Mouse (Mus musculus) gastrocnemius, postnatal 14 days (tissue): ENCODE data around the gene Gm13283. TPM values are rescaled to one million over a fixed set of nuclear protein-coding genes. Genes with fewer than 3 reads are reported as not detected.
"Not testable (repeated sequence)": the region's sequence is repeated elsewhere in the genome, so short reads cannot be mapped to it uniquely, and the experiment has no call there.

Experiments
- DNase-seq: peaks from one replicate; pipeline ENCODE4 v3.0.0; 2021; ENCODE audit warnings: mixed read lengths
- intact Hi-C: fragments of 180-260 bp; cut with DNase I; formaldehyde crosslinking; loops from one replicate; pipeline ENCODE4 v1.15.1; 2025; ENCODE audit warnings: low total_unique reads
- long read RNA-seq, 2 experiments: library from polyadenylated mRNA; stranded (forward); transcript quantifications; one replicate each; pipeline ENCODE4 v2.0.0; 2021
- total RNA-seq, 2 experiments: library from RNA; stranded (reverse); gene quantifications; 2 replicates each; pipeline ENCODE4 v1.2.3; 2021

The Gm13283 gene
- total RNA-seq: not detected
- long read RNA-seq, experiment 1: 0 reads
- long read RNA-seq, experiment 2: 0 reads

DNA sequence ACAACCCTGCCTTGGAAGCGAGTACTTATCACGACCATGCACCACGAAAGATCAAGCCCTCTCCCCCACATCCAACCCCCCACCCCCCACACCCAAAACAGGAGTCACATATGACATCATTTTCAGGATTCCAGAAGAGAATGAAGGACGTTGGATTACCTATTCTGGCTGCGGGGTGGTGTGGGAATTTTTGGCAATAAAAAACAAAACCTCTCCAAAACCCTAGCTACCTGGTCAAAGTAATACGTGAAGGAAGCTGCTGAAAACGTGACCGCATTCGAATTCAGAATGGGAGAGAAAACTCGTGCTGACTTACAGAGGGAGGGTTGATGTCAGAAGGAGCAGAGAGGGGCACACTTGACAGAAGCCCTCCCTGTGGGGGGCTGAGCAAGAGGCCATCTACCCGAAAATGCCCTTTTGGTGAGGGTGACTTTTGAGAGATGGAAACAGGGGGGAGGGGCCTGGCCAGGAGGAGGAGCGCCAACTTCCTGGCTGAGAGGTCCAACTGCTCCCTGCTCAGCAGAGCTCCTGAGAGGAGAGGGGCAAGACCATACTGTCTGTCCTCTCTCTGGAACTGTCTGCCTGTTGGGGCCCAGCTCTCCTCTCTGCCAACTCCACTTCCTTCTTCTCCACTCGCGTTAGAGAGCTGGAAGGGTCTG, at the start of gene Gm13283:
Gm13283 (plus strand) TSS at position 510 of the 659 bp plus-strand sequence.
- DNase-seq, intact Hi-C loops: not testable (repeated sequence)

DNA sequence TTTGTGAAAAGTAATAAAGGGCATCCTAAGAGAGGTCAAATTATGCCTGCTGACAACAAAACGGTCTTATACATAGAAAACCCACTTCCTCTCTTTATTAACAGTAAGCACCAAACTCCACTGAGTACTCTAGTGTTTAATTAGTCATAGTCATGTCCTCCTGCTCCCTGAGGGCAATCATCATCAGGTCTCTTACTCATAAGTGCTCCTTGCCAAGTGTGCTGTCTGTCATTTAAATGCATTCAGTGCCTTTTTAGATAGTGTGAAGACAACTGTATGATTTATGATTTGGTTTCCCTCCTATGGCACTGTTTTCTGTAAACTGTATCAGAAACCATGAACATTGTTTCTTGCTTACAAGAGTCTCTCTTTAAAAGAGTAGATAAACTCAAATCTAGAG, 45.6 kb upstream of the Gm13283 start:
- intact Hi-C loops: no loop called here
- no peak for DNase-seq

DNA sequence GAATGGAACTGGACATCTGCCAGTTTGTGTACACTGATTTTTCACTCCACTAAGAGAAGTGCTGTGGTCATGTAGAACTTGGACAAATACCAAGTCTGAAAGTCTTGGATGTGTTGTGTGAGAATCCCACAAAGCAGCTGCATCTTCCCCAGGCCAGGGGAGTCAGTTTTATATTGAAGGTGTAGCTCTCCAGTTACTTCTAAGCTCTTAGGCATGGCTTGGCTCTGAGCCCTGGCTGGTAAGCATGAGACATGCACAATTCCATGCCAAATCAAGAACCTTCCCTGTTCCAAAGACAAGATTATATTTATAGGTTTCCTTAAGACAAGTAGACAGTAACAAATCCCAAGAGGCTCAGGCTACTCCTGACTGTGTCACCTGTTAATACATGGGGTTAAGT, 44.9 kb upstream of the Gm13283 start:
- intact Hi-C loops: no loop called here

DNA sequence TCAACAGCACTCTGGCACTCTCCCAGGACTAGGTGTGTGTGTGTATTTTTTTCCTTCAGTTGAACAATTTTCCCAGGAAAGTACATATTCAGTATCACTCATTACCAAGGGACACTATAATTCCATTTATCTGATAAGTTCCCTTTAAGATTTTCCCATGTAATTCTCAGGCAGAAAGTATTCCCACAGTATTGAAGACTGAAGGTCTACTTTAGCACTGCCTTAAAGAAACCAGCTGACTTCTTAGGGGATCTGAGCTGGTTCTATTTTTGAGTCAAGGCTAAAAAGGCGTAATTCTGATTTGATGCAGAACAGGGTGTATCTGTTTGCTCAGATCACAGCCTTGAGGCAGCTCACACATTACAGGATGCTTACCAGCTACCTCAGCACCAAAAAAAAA, 41.2 kb upstream of the Gm13283 start:
- DNase-seq: no peak
- intact Hi-C loops: no loop called here

More for the DNA sequence above, 44.9 kb upstream of the Gm13283 start:
- peak; percentile 61 for DNase-seq

DNA sequence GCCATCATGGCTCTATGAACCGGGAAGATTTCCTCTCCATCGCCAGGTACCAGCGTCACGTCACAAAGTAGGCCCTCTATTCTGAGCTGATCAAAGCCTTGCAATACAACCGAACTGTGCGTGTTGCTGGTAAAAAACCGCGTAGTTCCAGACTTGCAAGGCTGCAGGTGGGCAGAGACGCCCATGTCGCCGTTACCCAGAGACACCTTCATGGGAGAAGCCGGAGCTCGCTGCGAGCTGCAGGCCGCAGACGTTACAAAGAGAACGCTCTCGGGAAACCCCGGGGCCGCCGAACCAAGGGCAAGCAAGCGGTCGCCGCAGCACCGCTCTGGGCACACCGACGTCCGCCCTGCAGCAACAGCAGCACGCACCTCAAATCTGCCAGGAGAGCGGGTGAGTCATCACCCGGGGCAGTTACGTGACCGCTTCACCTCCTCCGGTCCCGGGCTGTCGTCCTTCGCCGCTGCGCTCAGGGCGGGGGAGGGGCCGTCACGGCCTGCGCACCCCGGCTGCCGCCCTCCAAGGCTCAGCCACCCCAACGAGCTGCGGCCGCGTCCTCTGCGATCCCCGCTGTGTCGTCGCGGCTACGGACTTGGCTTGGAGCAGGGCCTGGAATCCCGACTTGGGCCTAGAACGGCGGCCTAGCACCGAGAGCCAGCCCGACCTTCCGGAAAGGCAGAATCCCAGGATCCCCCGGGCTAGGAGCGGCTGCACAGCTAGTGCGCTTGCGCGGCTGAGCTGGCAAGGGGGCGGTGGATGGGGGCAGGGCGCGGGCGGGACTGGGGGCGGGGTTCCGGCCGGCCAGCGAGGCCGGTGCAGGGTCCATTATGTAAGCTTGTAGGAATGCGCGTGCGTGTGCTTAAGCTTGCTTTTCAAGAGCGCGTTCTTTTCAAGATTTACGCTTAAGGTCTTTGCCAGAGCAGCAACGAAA, 37.9 kb upstream of the Gm13283 start, which contains the start of the genes Gm26566 and Klhl9:
Gm26566 (plus strand) TSS at position 15 of the 931 bp plus-strand sequence.
Klhl9 (minus strand) TSS at position 675 of the 931 bp plus-strand sequence.
- DNase-seq: peak; percentile 95
- intact Hi-C loops: no loop called here

DNA sequence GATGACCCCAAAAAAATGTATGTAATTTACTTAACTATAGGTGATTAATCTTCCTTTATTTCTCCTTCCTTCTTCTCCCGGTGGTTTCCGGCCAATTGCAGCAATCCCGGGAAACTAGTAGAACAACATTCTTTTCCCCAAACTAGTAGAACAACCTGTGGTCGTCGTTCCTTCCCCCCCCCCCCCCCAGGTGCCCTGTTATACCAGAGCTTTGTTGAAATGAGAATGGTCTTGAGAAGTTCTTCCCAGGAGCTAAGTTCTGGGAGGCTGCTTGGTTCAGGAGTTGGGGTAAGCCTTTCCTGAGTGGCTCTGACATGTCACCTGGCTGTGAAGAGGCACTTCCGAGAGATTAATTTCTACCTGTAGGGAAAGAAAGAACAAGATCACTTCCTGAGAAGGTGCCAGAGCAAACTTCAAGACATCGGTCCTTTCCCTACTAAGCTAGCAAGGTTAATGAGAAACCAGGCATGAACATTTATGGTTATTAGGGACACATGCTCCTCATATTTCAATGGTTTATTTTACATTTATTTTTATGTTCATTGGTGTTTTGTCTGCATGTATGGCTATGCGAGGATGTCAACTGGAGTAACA, 36.3 kb upstream of the Gm13283 start:
- intact Hi-C loops: no loop called here
- DNase-seq: no peak

DNA sequence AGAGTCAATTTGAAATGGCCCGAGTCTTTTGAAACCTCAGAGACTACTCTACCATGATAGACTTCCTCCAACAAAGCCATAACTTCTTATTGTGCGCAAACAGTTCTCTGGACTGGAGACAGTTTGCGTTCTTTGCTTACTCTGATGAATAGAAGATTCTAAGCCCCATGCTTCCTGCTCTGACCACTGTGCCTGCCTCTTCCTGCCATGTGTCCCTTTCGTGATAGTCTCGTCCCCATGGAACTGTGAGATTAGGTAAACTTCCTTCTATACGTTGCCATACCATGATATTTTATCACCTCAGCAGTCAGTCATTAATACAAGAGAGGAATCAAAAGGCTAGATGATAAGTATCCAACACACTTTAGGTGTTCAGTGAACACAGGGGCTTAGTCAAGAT, 33.2 kb upstream of the Gm13283 start:
- intact Hi-C loops: loop anchor here (2.0 kb wide), 1 partner anchor 32 kb away; no protein-coding TSS in a partner anchor

DNA sequence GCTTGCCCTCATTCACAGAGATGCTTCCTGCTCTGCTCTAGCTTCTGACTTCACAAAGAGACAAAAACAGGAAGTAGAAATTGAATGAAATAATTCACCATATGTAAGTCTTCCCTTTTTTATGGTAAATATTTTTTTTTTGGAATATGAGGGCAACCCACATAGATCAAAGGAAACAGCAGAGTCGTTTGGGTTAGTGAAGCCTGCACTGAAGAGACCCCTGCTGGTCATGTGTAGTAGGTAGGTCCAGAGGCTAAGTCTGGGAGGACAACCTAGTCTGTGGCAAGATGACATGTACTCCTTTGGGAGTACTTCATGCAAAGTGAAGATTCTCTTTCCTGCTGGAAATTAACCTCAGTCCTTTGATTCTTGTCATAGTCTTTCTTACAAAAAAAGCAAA, 32.6 kb upstream of the Gm13283 start:
- no peak for DNase-seq
- intact Hi-C loops: loop anchor here (2.0 kb wide), 1 partner anchor 33 kb away; no protein-coding TSS in a partner anchor

More for the DNA sequence above, 33.2 kb upstream of the Gm13283 start:
- DNase-seq: no peak

DNA sequence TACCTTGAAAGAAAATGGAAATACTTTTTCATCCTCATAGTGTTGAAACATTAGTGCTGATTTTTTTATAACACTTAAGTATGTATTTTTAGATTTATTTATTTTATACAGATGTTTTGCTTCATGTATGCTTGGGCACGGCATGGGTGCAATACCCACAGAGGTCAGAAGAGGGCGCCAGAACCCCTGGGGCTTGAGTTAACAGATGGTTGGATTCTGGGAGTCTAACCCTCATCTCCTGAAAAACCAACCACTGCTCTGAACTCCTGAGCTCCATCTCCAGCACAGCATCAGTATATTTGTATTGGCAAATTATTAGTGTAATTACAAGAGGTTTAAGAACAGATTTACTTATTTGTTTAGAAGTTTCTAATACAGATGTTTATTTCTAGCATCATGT, 21.4 kb upstream of the Gm13283 start:
- intact Hi-C loops: no loop called here
- peak; percentile 60 for DNase-seq

DNA sequence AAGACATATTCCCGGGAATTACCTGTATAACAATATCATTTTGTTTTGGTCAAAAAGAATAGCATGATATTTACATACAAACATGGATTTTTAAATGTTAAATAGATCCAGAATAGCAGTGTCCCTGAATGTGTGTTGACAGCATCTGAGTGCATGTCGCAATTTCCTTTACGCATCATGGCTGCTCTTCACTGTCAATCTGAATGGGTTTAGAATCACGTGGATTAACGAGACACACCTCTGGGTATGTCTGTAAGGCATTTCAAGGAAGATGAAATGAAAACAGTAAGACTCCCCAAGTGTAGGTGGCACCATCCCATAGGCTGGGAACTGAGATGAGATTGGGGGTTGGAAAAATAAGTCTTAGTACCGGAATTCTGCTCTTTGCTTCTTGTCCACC, 20.9 kb upstream of the Gm13283 start:
- no peak for DNase-seq
- intact Hi-C loops: no loop called here

DNA sequence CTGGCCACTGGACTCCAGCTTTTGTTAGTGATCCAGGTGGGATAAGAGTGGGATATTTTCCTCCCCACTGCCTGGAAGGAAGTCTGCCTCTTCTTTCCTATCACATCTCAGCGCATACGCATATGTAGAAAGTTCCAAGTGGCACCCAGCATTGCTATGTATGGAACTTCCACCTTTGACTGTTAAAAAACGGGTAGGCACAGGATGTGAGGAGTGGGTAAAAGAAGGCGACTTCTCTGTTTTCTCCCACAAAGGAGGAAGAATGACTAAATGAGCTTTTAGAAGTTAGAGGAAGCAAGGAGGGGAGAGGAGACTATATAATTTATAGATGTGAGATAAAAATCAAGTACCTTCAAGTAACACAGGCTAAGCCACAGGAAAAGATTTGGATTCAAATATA, 18.5 kb upstream of the Gm13283 start:
- no peak for DNase-seq
- intact Hi-C loops: loop anchor here (5.0 kb wide), 1 partner anchor 44 kb away; no protein-coding TSS in a partner anchor

DNA sequence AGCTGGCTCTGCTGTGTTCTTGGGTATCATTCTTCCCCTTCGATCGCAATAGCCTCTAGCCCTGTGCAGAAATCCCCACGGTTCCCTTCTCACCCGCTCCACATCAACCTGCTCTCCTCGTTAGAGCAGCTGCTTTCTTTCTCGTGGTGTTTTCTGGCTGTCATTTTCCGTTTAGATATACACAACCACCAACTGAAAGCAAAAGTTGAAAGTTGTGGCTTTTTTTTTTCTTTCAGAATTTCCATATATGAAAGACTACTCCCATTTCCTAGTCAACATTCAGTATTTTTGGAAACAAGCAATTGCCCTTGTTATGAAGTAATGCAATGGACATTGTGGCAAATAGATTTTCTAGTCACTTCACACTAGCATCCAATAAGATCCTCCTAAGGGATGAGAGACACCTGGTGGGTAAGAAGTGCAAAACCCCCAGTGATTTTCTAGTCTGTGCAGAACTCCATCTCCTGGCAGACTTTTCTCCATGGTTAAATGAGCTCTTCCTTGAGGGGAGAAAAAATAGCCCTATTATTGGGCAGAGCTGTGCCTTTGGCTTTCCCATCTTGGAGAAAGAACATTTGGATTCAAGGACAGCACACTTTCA, 17.0 kb upstream of the Gm13283 start:
- no peak for DNase-seq
- intact Hi-C loops: loop anchor here (5.0 kb wide), 1 partner anchor 46 kb away; no protein-coding TSS in a partner anchor

DNA sequence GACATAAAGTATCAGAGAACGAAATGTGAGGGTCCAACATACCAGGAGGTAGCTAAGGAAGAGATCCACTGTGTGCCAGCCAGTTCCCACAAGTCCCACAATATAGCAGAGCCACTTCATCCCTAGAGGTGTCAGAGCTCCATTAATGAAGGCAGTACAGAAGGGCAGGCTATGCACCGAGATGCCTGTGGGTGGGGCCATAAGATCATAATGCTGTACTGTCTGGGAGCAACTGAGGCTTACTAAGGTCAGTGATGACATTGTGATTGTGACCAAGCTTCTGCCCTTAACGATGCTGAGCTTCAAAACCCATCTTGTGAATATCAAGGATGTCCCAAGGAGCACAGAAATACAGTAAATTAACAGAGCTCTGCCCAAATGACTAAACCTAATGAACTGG, 15.7 kb upstream of the Gm13283 start:
- intact Hi-C loops: loop anchor here (5.0 kb wide), 1 partner anchor 47 kb away; no protein-coding TSS in a partner anchor
- DNase-seq: no peak

DNA sequence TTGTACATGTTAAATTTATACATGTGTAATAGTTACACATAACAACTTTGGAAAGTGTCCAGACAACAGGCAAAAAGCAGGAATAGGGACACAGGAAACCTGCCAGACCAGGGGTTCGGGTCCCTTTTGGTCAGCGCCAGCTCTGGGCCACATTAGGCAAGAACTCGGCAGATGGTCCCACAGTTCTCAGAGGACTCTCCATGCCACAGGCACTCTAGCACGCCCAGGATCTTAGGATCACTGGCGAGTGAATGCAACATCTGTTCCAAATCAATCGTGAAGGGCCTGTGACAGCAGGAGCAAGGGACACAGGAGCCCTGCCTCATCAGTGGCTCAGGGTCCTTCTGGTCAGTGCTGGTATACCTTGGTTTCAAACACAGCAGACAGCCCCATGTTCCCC, 10.0 kb upstream of the Gm13283 start:
- intact Hi-C loops: no loop called here
- no peak for DNase-seq

DNA sequence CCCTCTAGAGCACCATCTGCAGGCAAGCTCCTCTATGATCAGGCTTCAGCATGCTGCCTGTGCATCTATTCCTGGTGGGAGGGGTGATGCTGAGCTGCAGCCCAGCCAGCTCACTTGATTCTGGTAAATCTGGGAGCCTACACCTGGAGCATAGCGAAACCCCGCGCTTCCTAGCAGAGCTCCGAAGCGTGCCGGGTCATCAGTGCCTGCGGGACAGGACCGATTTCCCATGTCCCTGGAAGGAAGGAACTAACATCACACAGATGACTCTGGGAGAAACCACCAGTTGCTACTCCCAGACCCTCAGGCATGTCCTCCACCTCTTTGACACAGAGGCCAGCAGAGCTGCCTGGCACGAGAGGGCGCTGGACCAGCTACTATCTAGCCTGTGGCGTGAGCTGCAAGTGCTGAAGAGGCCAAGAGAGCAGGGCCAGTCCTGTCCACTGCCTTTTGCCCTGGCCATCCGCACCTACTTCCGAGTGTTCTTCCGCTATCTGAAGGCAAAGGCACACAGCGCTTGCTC, 5.0 kb upstream of the Gm13283 start, which contains the start of gene Gm13271:
Gm13271 (plus strand) TSS at position 51 of the 523 bp plus-strand sequence.
- peak; percentile 53 for DNase-seq
- intact Hi-C loops: not testable (repeated sequence)

DNA sequence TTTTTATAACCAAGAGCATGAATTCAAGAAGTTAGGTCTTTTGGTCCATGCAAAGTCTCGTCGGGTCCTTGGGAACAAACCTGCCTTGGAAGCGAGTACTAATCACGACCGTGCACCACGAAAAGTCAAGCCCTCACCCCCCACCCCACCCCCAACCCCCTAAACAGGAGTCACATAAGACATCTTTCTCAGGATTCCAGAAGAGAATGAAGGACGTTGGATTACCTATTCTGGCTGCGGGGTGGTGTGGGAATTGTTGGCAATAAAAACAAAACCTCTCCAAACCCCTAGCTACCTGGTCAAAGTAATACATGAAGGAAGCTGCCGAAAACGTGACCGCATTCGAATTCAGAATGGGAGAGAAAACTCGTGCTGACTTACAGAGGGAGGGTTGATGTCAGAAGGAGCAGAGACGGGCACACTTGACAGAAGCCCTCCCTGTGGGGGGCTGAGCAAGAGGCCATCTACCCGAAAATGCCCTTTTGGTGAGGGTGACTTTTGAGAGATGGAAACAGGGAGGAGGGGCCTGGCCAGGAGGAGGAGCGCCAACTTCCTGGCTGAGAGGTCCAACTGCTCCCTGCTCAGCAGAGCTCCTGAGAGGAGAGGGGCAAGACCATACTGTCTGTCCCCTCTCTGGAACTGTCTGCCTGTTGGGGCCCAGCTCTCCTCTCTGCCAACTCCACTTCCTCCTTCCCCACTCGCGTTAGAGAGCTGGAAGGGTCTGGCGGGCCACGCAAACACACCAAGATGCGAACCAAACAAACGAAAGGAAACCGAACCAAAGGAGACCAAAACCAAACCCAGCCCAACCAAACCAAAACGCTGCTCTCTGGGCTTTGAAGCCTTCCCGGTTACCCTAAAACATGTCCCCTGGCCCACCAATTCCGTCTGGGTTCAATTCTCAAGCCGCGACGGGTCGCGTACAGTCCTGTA, 3.1 kb upstream of the Gm13283 start:
- DNase-seq, intact Hi-C loops: not testable (repeated sequence)

DNA sequence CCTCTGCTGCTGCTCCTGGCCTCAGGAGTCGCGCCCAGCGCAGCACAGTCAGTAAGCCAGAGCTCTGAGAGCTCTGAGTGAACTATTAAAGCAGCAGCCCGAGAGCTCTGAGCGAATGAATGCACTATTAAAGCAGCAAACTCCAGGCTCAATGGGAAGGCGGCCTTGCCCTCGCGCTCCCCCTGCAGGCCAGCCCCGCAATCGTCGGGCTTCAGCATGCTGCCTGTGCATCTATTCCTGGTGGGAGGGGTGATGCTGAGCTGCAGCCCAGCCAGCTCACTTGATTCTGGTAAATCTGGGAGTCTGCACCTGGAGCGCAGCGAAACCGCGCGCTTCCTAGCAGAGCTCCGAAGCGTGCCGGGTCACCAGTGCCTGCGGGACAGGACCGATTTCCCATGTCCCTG, 2.3 kb upstream of the Gm13283 start:
- peak; percentile 79 for DNase-seq
- intact Hi-C loops: not testable (repeated sequence)

DNA sequence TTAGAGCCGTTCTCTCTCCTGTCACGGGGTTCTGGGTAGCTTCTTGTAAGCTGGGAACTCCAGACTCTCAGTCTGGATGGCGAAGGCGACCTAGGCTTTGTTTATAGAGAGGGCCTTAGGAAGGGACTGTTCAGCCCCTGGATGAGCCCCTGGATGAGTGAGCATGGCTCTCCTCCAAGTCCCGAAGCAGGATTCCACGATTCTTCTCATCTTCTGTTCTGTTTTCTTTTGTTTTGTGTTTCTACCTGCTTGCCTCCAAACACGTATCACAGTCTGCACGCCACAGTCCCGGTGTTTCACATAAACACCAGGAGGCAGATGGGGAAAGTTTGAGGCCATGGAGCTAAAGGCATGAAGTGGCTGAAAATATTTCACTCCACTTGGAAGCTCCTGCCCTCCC, 1.2 kb upstream of the Gm13283 start:
- intact Hi-C loops, DNase-seq: not testable (repeated sequence)
